Mouse (Mus musculus) ES-E14 (cell line): ENCODE data around the gene Podxl. TPM values are rescaled to one million over a fixed set of nuclear protein-coding genes. Genes with fewer than 3 reads are reported as not detected.

Source experiments
- DNase-seq: peaks from one replicate; pipeline ENCODE4 v3.0.0-alpha.2; 2013; ENCODE audit warnings: low read depth, low spot score
- H3K27ac ChIP-seq: 2 replicates; pipeline ENCODE4 v1.5.1; 2012; ENCODE audit warnings: low read depth, mild to moderate bottlenecking, low read length, moderate library complexity, mixed read lengths; ENCODE audit not compliant: poor library complexity, insufficient read depth, severe bottlenecking
- H3K36me3 ChIP-seq: 2 replicates; pipeline ENCODE4 v1.6.1; 2012; ENCODE audit warnings: mild to moderate bottlenecking, low read length, moderate library complexity, mixed read lengths; ENCODE audit not compliant: control insufficient read depth, poor library complexity, insufficient read depth, severe bottlenecking
- H3K4me1 ChIP-seq, 2 experiments: fragments of 150-350 bp in 1 of 2; sonication (generic) in 1 of 2; 2 replicates each; pipeline ENCODE4 v1.6.1; 2012; ENCODE audit warnings: low read length in 2 of 2, mild to moderate bottlenecking in 1 of 2, mixed read lengths in 1 of 2; ENCODE audit not compliant: control insufficient read depth in 2 of 2, insufficient read depth in 2 of 2, poor library complexity in 1 of 2
- H3K4me3 ChIP-seq, 2 experiments: fragments of 150-350 bp in 1 of 2; sonication (generic) in 1 of 2; 2 replicates each; pipeline ENCODE4 v1.5.1; 2012; ENCODE audit warnings: low read length in 2 of 2, low read depth in 1 of 2, mild to moderate bottlenecking in 1 of 2, mixed read lengths in 1 of 2; ENCODE audit not compliant: insufficient read depth in 1 of 2, poor library complexity in 1 of 2, severe bottlenecking in 1 of 2
- H3K9ac ChIP-seq: 2 replicates; pipeline ENCODE4 v1.6.1; 2012; ENCODE audit warnings: low read depth, mild to moderate bottlenecking, low read length, mixed read lengths; ENCODE audit not compliant: poor library complexity, insufficient read depth, severe bottlenecking
- H3K9me3 ChIP-seq: fragments of 150-350 bp; sonication (generic); 2 replicates; pipeline ENCODE4 v1.6.1; 2012; ENCODE audit warnings: low read depth, mild to moderate bottlenecking, low read length; ENCODE audit not compliant: control insufficient read depth, insufficient read depth
- CHD2 ChIP-seq: IDR thresholded peaks from 2 replicates; pipeline ENCODE4 v1.6.1; 2014; ENCODE audit warnings: mild to moderate bottlenecking, low read depth, low read length, inconsistent platforms
- HCFC1 ChIP-seq: IDR thresholded peaks from 2 replicates; pipeline ENCODE4 v1.6.1; 2012; ENCODE audit warnings: low read length, inconsistent platforms, borderline replicate concordance; ENCODE audit not compliant: insufficient read depth
- MAFK ChIP-seq: IDR thresholded peaks from 2 replicates; pipeline ENCODE4 v1.6.1; 2014; ENCODE audit warnings: mild to moderate bottlenecking, low read depth, low read length, inconsistent platforms; ENCODE audit not compliant: insufficient read depth
- ZC3H11A ChIP-seq: IDR thresholded peaks from 2 replicates; pipeline ENCODE4 v1.6.1; 2012; ENCODE audit warnings: low read depth, mild to moderate bottlenecking, inconsistent platforms, low read length, borderline replicate concordance
- ZNF384 ChIP-seq: IDR thresholded peaks from 2 replicates; pipeline ENCODE4 v1.6.1; 2012; ENCODE audit warnings: low read depth, low read length, inconsistent platforms
- in situ Hi-C, 2 experiments: fragments of 600-800 bp; cut with MboI; formaldehyde crosslinking; loops; one replicate each; pipeline ENCODE4 v1.15.1; 2025; ENCODE audit warnings: low sequenced_read_pairs in 2 of 2, inconsistent platforms in 1 of 2; ENCODE audit not compliant: unreplicated experiment in 2 of 2
- total RNA-seq: library from RNA; depleted of rRNA; stranded (reverse); fragments of 300-350 nt; gene quantifications from 2 replicates; pipeline ENCODE4 v1.2.3, GENCODE M21; 2012

Gene Podxl
- total RNA-seq, 1 experiment: 25.2 TPM

DNA sequence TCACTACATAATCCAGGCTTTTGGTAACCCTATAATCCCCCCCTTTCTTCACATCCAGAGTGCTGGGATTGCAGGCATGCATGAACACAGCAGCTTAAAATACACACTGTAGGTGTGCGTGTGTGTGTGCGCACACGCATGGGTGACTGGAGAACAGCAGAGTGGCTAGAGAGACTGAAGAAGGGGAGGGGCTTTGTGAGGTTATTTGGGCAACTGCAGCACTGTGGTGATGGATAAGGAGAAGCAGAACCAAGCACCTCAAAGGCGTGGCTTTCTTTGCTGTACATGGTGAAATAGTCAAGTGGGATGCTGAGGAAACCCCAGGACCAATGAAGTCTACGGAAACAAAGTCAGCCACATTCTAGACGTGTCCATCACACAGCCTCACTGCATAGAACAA lies 23.8 kb downstream of the Podxl start:
- no peak for TF ChIP-seq CHD2
- H3K4me1 ChIP-seq: no peaks in the 10 kb centered on the region; a peak in 1 of 4 replicates
- no peak overlapping the region for H3K27ac ChIP-seq
- DNase-seq: no peak
- in situ Hi-C loops: no loop called here
- no peaks in the 10 kb centered on the region; the same call in 1 of the 2 replicates for H3K36me3 ChIP-seq
- no peak overlapping the region for H3K9ac ChIP-seq
- no peaks in the 10 kb centered on the region for H3K9me3 ChIP-seq
- H3K4me3 ChIP-seq: no peak overlapping the region

DNA sequence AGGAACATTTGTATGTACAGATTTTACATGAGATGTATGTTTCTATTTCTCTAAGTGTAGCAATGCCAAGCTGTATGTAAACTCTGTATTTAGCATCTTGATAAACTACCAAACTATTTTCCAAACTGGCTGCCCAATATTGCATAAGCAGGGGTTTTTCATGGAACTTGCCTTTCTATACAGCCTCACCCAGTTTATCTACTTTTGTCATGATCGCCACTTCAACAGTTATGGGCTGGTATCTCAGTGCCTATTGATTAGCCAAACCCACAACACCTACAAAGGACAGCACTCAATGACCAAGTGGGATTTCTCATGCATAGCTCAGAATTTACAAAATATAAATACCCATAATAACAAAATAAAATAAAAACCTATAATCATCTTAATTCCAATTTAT lies 25.7 kb downstream of the Podxl start:
- no peak for DNase-seq
- Histone ChIP-seq H3K4me3 (no peak overlapping the region), H3K27ac (no peak overlapping the region), H3K36me3 (no peaks in the 10 kb centered on the region; the same call in 1 of the 2 replicates), H3K9me3 (no peaks in the 10 kb centered on the region), H3K9ac (no peak overlapping the region), H3K4me1 (no peaks in the 10 kb centered on the region)
- in situ Hi-C loops: loop anchor here in 1 of 2 experiments (10.0 kb wide), 1 partner anchor 107 kb away; no protein-coding TSS in a partner anchor
- TF ChIP-seq ZC3H11A: no peak

DNA sequence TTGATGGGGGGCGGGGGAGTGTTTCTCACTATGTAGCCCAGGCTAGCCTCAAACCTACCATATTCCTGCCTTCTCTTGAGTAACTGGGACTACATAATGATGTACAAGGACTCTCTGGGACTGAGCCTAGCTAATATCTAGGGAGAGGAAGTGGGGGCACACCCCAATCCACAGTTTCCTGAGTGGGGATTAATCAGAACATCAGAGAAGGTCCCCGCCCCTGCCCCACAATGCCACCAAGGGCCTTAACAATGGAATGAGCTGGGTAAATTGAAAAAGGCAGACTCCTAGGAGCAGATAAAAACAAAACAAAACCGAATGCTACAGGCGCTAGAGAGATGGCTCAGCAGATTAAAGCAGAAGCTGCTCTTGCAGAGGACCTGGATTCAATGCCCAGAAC lies 26.6 kb downstream of the Podxl start:
- Histone ChIP-seq H3K27ac (no peak overlapping the region), H3K9ac (no peak overlapping the region), H3K4me1 (no peaks in the 10 kb centered on the region), H3K4me3 (no peak overlapping the region), H3K36me3 (no peaks in the 10 kb centered on the region; the same call in 1 of the 2 replicates), H3K9me3 (no peaks in the 10 kb centered on the region)
- DNase-seq: no peak
- TF ChIP-seq MAFK (no peak), HCFC1 (no peak), ZC3H11A (no peak), CHD2 (no peak), ZNF384 (no peak)
- in situ Hi-C loops: loop anchor here in 1 of 2 experiments (10.0 kb wide), 1 partner anchor 108 kb away; no protein-coding TSS in a partner anchor

DNA sequence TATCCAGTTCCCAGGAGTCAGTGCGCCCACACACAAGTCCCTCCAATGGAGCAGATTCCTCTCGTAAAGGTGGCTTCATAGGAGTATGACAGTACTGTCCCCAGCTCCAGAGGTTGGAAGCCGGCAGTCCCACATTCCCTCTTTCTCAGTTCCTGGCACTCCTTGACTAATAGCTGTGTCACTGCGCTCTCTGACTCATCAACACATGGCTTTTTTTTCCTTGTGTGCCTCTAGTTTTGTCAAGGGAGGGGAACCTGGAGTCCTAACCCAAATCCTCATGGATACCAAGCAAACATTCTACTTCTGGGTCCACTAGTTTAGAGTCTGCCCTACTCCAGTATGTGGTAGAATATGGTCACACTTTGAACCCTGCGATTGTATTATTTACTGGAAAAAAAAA lies 29.1 kb downstream of the Podxl start:
- no peaks in the 10 kb centered on the region for H3K9me3 ChIP-seq
- no peak overlapping the region for H3K27ac ChIP-seq
- H3K9ac ChIP-seq: no peak overlapping the region
- H3K4me1 ChIP-seq: peaks cover 0 to 3% of the 10 kb centered on the region in 2 experiments; a peak in 1 of 4 replicates
- H3K36me3 ChIP-seq: peaks cover 3% of the 10 kb centered on the region; the same call in 1 of the 2 replicates
- TF ChIP-seq ZC3H11A: no peak
- TF ChIP-seq HCFC1: no peak
- TF ChIP-seq MAFK: no peak
- no peak for TF ChIP-seq ZNF384
- in situ Hi-C loops: loop anchor here in 1 of 2 experiments (10.0 kb wide), 1 partner anchor 110 kb away; no protein-coding TSS in a partner anchor
- DNase-seq: no peak
- no peak overlapping the region for H3K4me3 ChIP-seq

DNA sequence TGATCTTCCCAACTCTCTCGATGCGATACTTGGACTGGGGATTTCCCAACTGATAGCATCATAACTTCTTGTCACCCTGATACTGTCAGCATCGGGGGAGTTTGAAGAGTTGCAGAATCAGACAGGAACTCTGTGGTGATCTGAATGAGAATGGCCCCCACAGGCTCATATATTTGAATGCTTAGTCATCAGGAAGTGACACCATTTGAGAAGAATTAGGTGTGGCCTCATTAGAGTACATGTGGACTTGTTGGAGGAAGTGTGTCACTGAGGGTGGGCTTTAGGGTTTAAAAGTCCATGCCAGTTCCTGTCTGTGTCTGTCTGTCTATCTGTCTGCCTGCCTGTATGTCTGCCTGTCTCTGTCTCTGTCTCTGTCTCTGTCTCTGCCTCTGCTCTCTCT lies 31.9 kb downstream of the Podxl start:
- Histone ChIP-seq H3K27ac (no peak overlapping the region), H3K9me3 (no peaks in the 10 kb centered on the region), H3K9ac (no peak overlapping the region), H3K4me1 (peaks cover 0 to 5% of the 10 kb centered on the region in 2 experiments; a peak in 1 of 4 replicates), H3K36me3 (peaks cover 3% of the 10 kb centered on the region; the same call in 1 of the 2 replicates), H3K4me3 (no peak overlapping the region)
- no peak for DNase-seq
- no peak for TF ChIP-seq HCFC1
- peak; percentile 55; the same call in 1 of the 2 replicates for TF ChIP-seq MAFK
- in situ Hi-C loops: loop anchor here in 1 of 2 experiments (10.0 kb wide), 1 partner anchor 113 kb away; no protein-coding TSS in a partner anchor
